Mouse (Mus musculus) midbrain, embryonic 12.5 days (tissue): ENCODE measurements around the gene 4632433K11Rik. TPM values are rescaled to one million over a fixed set of nuclear protein-coding genes. Genes with fewer than 3 reads are reported as not detected.

Experiments used
- ATAC-seq: fragments of 200-750 bp; cut with Nextera tagmentation; 2 replicates; pipeline ENCODE4 v1.8.0; 2017; ENCODE audit warnings: low read depth, moderate TSS enrichment, moderate library complexity; ENCODE audit not compliant: low FRiP score
- H3K27ac ChIP-seq: fragments of 300-500 bp; sonication (generic); replicated peaks from 2 replicates; pipeline ENCODE4 v1.5.1; 2016; ENCODE audit warnings: mild to moderate bottlenecking
- H3K27me3 ChIP-seq: fragments of 300-500 bp; sonication (generic); 2 replicates; pipeline ENCODE4 v1.6.1; 2016; ENCODE audit warnings: mild to moderate bottlenecking
- H3K36me3 ChIP-seq: fragments of 300-500 bp; sonication (generic); 2 replicates; pipeline ENCODE4 v1.6.1; 2016
- H3K4me1 ChIP-seq: fragments of 300-500 bp; sonication (generic); 2 replicates; pipeline ENCODE4 v1.6.1; 2016
- H3K4me2 ChIP-seq: fragments of 300-500 bp; sonication (generic); replicated peaks from 2 replicates; pipeline ENCODE4 v1.6.1; 2016; ENCODE audit warnings: mild to moderate bottlenecking, moderate library complexity
- H3K4me3 ChIP-seq: fragments of 300-500 bp; sonication (generic); 2 replicates; pipeline ENCODE4 v1.5.1; 2016; ENCODE audit warnings: mild to moderate bottlenecking
- H3K9ac ChIP-seq: fragments of 300-500 bp; sonication (generic); replicated peaks from 2 replicates; pipeline ENCODE4 v1.6.1; 2016; ENCODE audit warnings: mild to moderate bottlenecking, moderate library complexity
- H3K9me3 ChIP-seq: fragments of 300-500 bp; sonication (generic); 2 replicates; pipeline ENCODE4 v1.6.1; 2016; ENCODE audit warnings: mild to moderate bottlenecking
- WGBS: fragments of 180-500 bp; shearing (Covaris S2); methylation state at CpG from one replicate; pipeline ENCODE4 v1.1.7; 2016; 5-methylcytosine and 5-hydroxymethylcytosine counted together
- polyA plus RNA-seq: library from polyadenylated mRNA; unstranded; fragments of >200 nt; fragmentation: Nextera tagmentation; extraction: Ambion mirVana; gene quantifications from 2 replicates; pipeline ENCODE4 v1.2.1, GENCODE M21; 2016

The 4632433K11Rik gene
- polyA plus RNA-seq, 1 experiment from 2014 or later: not detected

DNA sequence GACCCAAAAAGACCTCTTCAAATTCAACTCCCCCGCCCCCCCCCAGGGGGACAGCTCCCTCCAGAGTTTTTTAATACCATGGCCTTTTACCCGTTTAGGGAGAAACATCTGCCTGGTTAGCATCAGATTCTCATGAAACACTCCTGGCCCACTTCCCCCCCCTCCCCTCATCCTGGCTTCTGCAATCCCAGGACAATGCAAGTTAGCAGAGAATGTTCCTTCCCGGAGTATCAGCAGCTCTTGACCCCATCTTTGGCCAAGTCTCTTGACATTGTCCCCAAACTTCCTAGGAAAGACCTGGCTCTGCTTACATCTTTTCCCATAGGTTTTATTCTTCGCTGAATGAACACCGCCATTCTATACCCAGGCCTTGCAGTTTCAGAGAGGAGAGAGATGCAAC, 12.7 kb upstream of the 4632433K11Rik start:
- peak overlapping the region; percentile 94 for H3K9ac ChIP-seq
- H3K4me1 ChIP-seq: peaks cover 18% of the 10 kb centered on the region
- no peaks in the 10 kb centered on the region for H3K27me3 ChIP-seq
- peak overlapping the region; percentile 93 for H3K4me3 ChIP-seq
- no peaks in the 10 kb centered on the region for H3K9me3 ChIP-seq
- H3K27ac ChIP-seq: peak overlapping the region; percentile 94
- 52% methylated on average over 5 of the region's 5 CpGs for WGBS
- ATAC-seq: no peak
- H3K36me3 ChIP-seq: peaks cover 36% of the 10 kb centered on the region
- peak overlapping the region; percentile 86 for H3K4me2 ChIP-seq

DNA sequence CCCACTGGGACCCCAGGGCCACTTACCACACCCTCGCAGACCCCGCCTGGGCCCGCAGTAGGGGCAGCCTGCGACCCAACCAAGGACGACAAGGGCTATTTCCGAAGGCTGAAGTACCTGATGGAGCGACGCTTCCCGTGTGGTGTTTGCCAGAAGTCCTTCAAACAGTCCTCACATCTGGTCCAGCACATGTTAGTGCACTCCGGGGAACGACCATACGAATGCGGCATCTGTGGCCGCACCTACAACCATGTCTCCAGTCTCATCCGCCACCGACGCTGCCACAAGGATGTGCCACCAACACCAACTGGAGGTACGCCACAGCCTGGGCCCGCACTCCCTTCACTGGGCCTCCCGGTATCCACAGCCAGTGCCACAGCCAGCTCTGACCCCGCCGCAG, 4.4 kb upstream of the 4632433K11Rik start:
- WGBS: 92% methylated on average over 22 of the region's 22 CpGs
- H3K9ac ChIP-seq: no peak overlapping the region
- peaks cover 79% of the 10 kb centered on the region for H3K36me3 ChIP-seq
- H3K27ac ChIP-seq: no peak overlapping the region
- no peaks in the 10 kb centered on the region for H3K4me1 ChIP-seq
- H3K4me2 ChIP-seq: no peak overlapping the region
- ATAC-seq: no peak
- H3K27me3 ChIP-seq: no peaks in the 10 kb centered on the region
- no peak overlapping the region for H3K4me3 ChIP-seq
- H3K9me3 ChIP-seq: peaks cover 30% of the 10 kb centered on the region

DNA sequence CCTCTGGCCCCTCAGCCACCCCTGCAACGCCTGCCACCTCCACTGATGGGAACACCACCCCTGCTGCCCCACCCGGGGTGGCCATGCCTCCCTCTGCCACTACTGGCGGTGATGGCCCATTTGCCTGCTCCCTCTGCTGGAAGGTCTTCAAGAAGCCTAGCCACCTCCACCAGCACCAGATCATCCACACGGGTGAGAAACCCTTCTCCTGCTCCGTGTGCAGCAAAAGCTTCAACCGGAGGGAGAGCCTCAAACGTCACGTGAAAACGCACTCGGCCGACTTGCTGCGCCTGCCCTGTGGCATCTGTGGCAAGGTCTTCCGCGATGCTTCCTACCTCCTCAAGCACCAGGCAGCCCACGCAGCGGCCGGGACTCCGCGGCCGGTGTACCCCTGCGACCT, 4.0 kb upstream of the 4632433K11Rik start:
- Histone ChIP-seq H3K36me3 (peaks cover 79% of the 10 kb centered on the region), H3K4me3 (no peak overlapping the region), H3K27ac (no peak overlapping the region), H3K27me3 (no peaks in the 10 kb centered on the region), H3K9ac (no peak overlapping the region), H3K4me1 (no peaks in the 10 kb centered on the region), H3K9me3 (peaks cover 30% of the 10 kb centered on the region), H3K4me2 (no peak overlapping the region)
- 92% methylated on average over 21 of the region's 21 CpGs for WGBS
- ATAC-seq: no peak

DNA sequence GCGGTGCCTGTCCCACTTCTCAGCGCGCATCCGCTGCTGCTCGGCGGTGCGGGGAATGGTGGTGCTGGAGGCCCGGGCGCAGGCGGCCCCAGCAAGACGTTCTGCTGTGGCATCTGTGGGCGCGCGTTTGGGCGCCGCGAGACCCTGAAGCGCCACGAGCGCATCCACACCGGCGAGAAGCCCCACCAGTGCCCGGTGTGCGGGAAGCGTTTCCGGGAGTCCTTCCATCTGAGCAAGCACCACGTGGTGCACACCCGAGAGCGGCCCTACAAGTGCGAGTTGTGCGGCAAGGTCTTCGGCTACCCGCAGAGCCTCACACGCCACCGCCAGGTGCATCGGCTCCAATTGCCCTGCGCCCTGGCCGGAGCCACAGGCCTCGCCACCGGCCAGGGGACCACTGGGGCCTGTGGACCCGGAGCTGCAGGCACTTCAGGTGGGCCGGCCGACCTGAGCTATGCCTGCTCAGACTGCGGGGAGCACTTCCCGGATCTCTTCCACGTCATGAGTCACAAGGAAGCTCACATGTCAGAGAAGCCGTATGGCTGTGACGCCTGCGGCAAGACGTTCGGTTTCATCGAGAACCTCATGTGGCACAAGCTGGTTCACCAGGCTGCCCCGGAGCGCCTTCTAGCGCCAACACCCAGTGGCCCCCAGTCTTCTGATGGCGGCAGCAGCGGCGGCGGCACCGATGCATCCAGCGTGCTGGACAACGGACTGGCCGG, 3.2 kb upstream of the 4632433K11Rik start:
- Histone ChIP-seq H3K9ac (no peak overlapping the region), H3K36me3 (peaks cover 85% of the 10 kb centered on the region), H3K27me3 (no peaks in the 10 kb centered on the region), H3K4me3 (0 out of 2 replicates have a peak overlapping the region, but pooled peaks have one; percentile 12), H3K4me2 (no peak overlapping the region), H3K9me3 (peaks cover 30% of the 10 kb centered on the region), H3K4me1 (no peaks in the 10 kb centered on the region), H3K27ac (no peak overlapping the region)
- 86% methylated on average over 63 of the region's 63 CpGs for WGBS
- no peak; the same call in 1 of the 2 replicates for ATAC-seq

DNA sequence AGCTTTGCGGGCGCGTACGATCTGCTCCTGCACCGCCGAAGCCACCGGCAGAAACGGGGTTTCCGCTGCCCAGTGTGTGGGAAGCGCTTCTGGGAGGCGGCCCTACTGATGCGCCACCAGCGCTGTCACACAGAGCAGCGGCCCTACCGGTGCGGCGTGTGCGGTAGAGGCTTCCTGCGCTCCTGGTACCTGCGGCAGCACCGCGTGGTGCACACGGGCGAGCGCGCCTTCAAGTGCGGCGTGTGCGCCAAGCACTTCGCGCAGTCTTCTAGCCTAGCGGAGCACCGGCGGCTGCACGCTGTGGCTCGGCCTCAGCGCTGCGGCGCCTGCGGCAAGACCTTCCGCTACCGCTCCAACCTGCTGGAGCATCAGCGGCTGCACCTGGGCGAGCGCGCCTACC, 2.4 kb upstream of the 4632433K11Rik start:
- ATAC-seq: no peak
- no peak overlapping the region for H3K4me3 ChIP-seq
- H3K27me3 ChIP-seq: no peaks in the 10 kb centered on the region
- H3K4me2 ChIP-seq: no peak overlapping the region
- H3K36me3 ChIP-seq: peaks cover 93% of the 10 kb centered on the region
- no peaks in the 10 kb centered on the region for H3K4me1 ChIP-seq
- H3K27ac ChIP-seq: no peak overlapping the region
- H3K9me3 ChIP-seq: peaks cover 30% of the 10 kb centered on the region
- WGBS: 78% methylated on average over 46 of the region's 46 CpGs
- H3K9ac ChIP-seq: no peak overlapping the region

GRCm38 (mm10) chr7:5035628-5036027, 1.7 kb downstream of the 4632433K11Rik start:
- H3K27me3 ChIP-seq: no peaks in the 10 kb centered on the region
- 92% methylated on average over 17 of the region's 17 CpGs for WGBS
- peaks cover 18% of the 10 kb centered on the region for H3K4me1 ChIP-seq
- no peak overlapping the region for H3K9ac ChIP-seq
- H3K4me3 ChIP-seq: no peak overlapping the region
- H3K9me3 ChIP-seq: peaks cover 15% of the 10 kb centered on the region
- no peak overlapping the region for H3K27ac ChIP-seq
- peaks cover 58% of the 10 kb centered on the region for H3K36me3 ChIP-seq
- no peak overlapping the region for H3K4me2 ChIP-seq
- ATAC-seq: no peak

DNA sequence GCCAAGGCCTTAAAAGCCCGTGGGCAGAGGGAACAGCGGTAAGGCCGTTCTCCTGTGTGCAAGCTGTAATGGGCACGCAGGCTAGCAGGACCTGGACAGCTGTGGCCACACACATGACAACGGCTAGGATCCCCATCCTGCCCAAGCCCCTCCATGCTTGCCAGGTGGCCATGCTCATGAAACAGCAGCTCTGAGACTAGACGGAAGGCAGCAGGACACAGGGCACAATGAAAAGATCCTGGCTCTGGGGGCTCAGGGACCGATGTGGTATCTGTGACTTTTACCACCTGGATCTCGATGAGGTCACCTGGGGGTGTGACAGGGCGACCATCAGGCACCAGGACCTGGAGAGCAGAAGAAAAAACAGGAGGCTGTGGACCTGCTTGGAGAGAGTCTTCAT, 2.2 kb downstream of the 4632433K11Rik start:
- Histone ChIP-seq H3K9ac (no peak overlapping the region), H3K9me3 (peaks cover 10% of the 10 kb centered on the region), H3K4me1 (peaks cover 18% of the 10 kb centered on the region), H3K27ac (no peak overlapping the region), H3K27me3 (no peaks in the 10 kb centered on the region), H3K36me3 (peaks cover 53% of the 10 kb centered on the region), H3K4me3 (no peak overlapping the region), H3K4me2 (no peak overlapping the region)
- WGBS: 93% methylated on average over 9 of the region's 9 CpGs
- no peak for ATAC-seq

GRCm38 (mm10) chr7:5037026-5037425, 3.1 kb downstream of the 4632433K11Rik start:
- peaks cover under 1% of the 10 kb centered on the region; the same call in 1 of the 2 replicates for H3K9me3 ChIP-seq
- H3K27me3 ChIP-seq: no peaks in the 10 kb centered on the region
- H3K27ac ChIP-seq: no peak overlapping the region
- WGBS: 92% methylated on average over 7 of the region's 7 CpGs
- peaks cover 18% of the 10 kb centered on the region for H3K4me1 ChIP-seq
- H3K36me3 ChIP-seq: peaks cover 44% of the 10 kb centered on the region
- H3K4me3 ChIP-seq: no peak overlapping the region
- no peak for ATAC-seq
- no peak overlapping the region for H3K4me2 ChIP-seq
- no peak overlapping the region for H3K9ac ChIP-seq

DNA sequence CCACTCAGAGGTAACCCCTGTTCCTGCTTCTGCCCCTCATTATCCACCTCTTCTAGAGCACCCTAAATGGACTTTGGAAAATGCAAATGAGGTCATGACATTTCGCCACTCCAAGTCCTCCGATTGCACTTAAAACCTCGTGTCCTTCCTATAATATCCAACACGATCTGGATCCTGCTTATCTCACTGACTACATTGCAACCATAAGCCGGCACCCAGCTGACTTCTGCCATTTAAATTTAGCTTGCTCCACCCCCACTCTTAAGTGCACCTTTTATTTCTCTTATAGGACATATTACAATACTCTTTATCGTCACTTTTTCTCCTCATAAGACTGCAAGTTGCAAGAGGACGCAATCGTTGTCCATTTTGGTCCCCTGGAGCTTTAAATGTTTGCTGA, 3.5 kb downstream of the 4632433K11Rik start:
- Histone ChIP-seq H3K27me3 (no peaks in the 10 kb centered on the region), H3K4me3 (peak overlapping the region; percentile 71), H3K4me2 (peak overlapping the region; percentile 60), H3K9me3 (no peaks in the 10 kb centered on the region), H3K4me1 (peaks cover 18% of the 10 kb centered on the region), H3K9ac (0 out of 2 replicates have a peak overlapping the region, but pooled peaks have one; percentile 32), H3K27ac (peak overlapping the region; percentile 96; the same call in 1 of the 2 replicates), H3K36me3 (peaks cover 40% of the 10 kb centered on the region)
- no peak for ATAC-seq
- WGBS: 89% methylated on average over 8 of the region's 8 CpGs

DNA sequence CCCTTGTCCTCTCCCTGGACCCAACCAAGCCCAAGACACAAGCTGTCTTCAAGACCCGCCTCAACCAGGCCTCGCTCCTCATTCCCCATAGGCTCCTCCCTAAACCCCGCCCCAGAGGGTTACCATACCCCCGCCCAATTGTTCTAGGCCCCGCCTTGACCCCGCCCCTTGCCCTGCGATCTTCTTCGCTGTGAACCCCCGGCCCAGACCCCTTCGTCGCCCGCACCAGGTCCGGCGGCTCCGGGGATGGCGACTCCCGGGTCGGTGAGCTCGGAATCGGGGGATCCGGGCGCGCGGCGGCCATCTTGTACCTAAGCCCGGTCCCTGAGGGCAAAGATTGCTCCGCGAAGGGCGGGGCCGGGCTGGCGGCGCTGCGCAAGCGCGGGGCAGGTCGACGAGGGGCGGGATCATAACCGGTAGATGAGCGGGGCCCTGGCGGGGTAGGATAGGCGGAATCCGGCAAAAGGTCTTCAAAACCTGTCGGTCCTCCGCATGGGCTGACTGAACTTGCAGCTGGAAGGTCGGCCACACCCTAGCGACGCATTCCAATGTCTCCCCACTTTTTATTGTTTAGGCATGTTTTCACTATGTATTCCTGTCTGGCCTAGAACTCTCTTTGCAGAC, 4.3 kb downstream of the 4632433K11Rik start, which contains the start of gene Zfp784:
Zfp784 (minus strand) TSS at position 338 of the 624 bp plus-strand sequence.
- peak within 1 kb of the TSS; percentile 68 for H3K9ac ChIP-seq
- ATAC-seq: peak; percentile 97
- peaks cover 33% of the 10 kb centered on the region for H3K36me3 ChIP-seq
- H3K4me1 ChIP-seq: peaks cover 18% of the 10 kb centered on the region
- H3K9me3 ChIP-seq: no peaks in the 10 kb centered on the region
- H3K4me2 ChIP-seq: peak within 1 kb of the TSS; percentile 60
- no peaks in the 10 kb centered on the region for H3K27me3 ChIP-seq
- peak within 1 kb of the TSS; percentile 71 for H3K4me3 ChIP-seq
- WGBS: under 1% methylated on average over 47 of the region's 48 CpGs
- H3K27ac ChIP-seq: peak within 1 kb of the TSS; percentile 96

DNA sequence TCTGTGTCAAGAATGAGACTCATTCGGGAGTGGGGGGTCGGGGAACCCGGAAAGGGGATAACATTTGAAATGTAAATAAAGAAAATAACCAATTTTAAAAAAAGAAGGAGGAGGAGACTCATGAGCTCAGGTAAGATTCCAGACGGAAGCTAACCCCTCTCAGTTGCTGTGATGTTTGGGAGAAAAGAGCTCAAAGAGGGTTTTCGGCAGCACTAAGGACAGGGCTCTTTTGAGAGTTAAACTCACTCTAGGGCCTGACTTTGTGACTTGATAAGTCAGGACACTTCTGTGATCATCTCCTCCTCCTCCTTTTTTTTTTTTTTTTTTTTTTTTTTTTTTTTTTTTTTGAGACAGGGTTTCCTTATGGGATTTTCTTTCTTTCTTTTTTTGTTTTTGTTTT, 5.0 kb downstream of the 4632433K11Rik start:
- H3K27me3 ChIP-seq: no peaks in the 10 kb centered on the region
- no peak for ATAC-seq
- H3K9ac ChIP-seq: peak overlapping the region; percentile 68
- WGBS: 44% methylated on average over 5 of the region's 5 CpGs
- H3K4me1 ChIP-seq: peaks cover 18% of the 10 kb centered on the region
- peaks cover 25% of the 10 kb centered on the region for H3K36me3 ChIP-seq
- H3K9me3 ChIP-seq: no peaks in the 10 kb centered on the region
- H3K4me3 ChIP-seq: peak overlapping the region; percentile 71
- no peak overlapping the region for H3K27ac ChIP-seq
- peak overlapping the region; percentile 60 for H3K4me2 ChIP-seq

DNA sequence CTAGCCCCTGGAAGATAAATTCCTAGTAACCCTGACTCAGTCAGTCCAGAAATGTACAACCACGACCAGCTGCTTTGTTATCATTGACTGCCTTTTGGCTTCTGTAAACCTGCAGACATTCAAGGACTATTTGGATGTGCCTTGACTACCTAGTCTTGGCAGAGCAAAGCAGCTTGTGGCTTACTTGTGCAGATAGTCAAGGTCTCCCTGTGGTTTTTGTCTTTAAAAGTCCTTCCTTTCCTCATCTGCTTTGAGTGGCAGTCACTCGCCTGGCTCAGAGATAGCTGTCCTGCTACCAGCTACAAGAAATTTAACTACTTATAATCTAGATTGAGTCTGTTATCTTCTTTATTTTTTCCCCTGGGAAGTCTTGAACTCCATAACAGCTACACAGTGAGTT, 11.1 kb downstream of the 4632433K11Rik start:
- Histone ChIP-seq H3K27ac (no peak overlapping the region), H3K4me2 (no peak overlapping the region), H3K36me3 (no peaks in the 10 kb centered on the region), H3K9me3 (no peaks in the 10 kb centered on the region), H3K4me1 (no peaks in the 10 kb centered on the region), H3K4me3 (no peak overlapping the region), H3K27me3 (no peaks in the 10 kb centered on the region), H3K9ac (no peak overlapping the region)
- WGBS: 73% methylated on average over 2 of the region's 2 CpGs
- ATAC-seq: no peak
